Mouse (Mus musculus) heart, postnatal 0 days (tissue): ENCODE measurements around the gene Tmem238l.

Experiments used
- CTCF ChIP-seq: IDR thresholded peaks from 2 replicates; pipeline ENCODE4 v1.5.1; 2016; ENCODE audit warnings: antibody characterized with exemption, control low read depth, low read depth
- EP300 ChIP-seq: IDR thresholded peaks from 2 replicates; pipeline ENCODE4 v1.6.1; 2016; ENCODE audit warnings: antibody characterized with exemption, low read depth

DNA sequence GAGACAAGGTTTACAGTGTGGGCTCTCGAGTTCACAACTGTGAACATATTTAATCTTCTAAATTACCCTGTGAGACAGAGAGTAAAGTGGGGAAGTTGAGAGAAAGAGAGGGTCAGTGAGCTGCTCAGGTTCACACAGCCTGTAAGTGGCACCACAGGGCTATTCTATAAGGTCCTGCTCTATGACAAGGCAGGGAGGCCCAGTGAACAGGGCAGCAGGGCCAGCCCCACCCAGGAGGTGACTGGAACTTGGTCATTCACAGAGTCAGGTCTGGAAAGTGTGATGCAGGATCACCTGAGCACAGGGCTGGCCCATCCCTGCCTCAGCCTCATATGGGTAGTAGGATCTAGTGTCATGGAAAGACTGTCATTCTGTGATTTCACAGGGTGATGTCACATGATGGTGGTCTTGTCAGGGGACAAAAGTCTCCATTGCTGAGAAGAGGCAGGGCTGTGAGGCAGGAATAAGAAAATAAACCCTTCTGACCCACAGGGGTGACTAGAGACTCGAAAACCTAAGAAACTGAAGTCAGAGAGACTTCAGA, 11.1 kb upstream of the Tmem238l start:
- no peak for TF ChIP-seq CTCF
- TF ChIP-seq EP300, result no peak
